Mouse (Mus musculus) heart, adult 2 months (tissue): ENCODE results near the gene Pbx1.

Experiments used
- CTCF ChIP-seq: fragments of 200-600 bp; IDR thresholded peaks from 2 replicates; pipeline ENCODE4 v1.8.1; 2022; ENCODE audit warnings: antibody characterized with exemption, mild to moderate bottlenecking, moderate library complexity
- POLR2A ChIP-seq: fragments of 200-500 bp; IDR thresholded peaks from 2 replicates; pipeline ENCODE4 v1.6.1; 2011; ENCODE audit warnings: mild to moderate bottlenecking, low read depth, low read length, control low read depth; ENCODE audit not compliant: insufficient read depth

- no peak for TF ChIP-seq POLR2A
- no peak for TF ChIP-seq CTCF
Measured at GRCm38 (mm10) chr1:168430868-168431710, 981 bp downstream of the Pbx1 start.
